Mouse (Mus musculus): Measurements from ENCODE around the gene Med29. TPM values are rescaled to one million over a fixed set of nuclear protein-coding genes. Genes with fewer than 3 reads are reported as not detected.
A peak's percentile ranks its signal among the peaks of the same experiment; 100 is the strongest.

The Med29 gene
- polyA plus RNA-seq, 1 experiment from 2014 or later, result 47.2 TPM

DNA sequence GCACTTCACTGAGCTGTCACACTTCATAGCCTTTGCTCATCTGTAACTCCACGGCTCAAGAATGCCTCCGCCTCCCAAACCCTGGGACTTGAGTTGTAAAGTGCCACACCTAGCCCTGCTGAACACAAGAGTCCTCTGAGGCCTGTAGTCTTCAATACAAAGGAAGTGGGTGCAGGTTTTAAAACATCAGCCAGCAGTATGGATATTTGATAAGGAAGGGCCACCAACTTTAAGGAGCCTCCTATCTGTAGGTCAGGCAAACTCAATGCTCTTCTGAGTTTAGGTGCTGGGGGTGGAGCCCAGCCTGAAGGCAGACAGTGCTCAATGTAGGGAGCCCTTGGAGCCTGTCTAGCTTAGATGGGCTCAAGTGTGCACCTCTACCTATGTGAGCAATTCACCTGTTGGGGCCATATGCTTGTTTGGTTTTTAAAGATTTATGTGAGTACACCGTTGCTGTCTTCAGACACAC is 38.4 kb downstream of the Med29 start:
- H3K4me2 ChIP-seq (ENCODE audit: low read length), result no peak overlapping the region
- H3K27ac ChIP-seq (ENCODE audit: low read depth, low read length), result no peak overlapping the region
- 92% methylated on average over 3 of the region's 3 CpGs for WGBS
- H3K9ac ChIP-seq (ENCODE audit: low read depth, low read length), result no peak overlapping the region
- H3K27me3 ChIP-seq (replicated peaks; ENCODE audit: control insufficient read depth, insufficient read depth, low read length), result no peaks in the 10 kb centered on the region
- peaks cover 22% of the 10 kb centered on the region for H3K36me3 ChIP-seq (ENCODE audit: control insufficient read depth, insufficient read depth, low read length)
- H3K9me3 ChIP-seq (ENCODE audit: control insufficient read depth, low read length), result no peaks in the 10 kb centered on the region
- no peak overlapping the region for H3K4me3 ChIP-seq (ENCODE audit: low read length)
- ATAC-seq, result no peak
- H3K4me1 ChIP-seq (ENCODE audit: control insufficient read depth, insufficient read depth, low read depth, low read length), result peaks cover 17% of the 10 kb centered on the region

DNA sequence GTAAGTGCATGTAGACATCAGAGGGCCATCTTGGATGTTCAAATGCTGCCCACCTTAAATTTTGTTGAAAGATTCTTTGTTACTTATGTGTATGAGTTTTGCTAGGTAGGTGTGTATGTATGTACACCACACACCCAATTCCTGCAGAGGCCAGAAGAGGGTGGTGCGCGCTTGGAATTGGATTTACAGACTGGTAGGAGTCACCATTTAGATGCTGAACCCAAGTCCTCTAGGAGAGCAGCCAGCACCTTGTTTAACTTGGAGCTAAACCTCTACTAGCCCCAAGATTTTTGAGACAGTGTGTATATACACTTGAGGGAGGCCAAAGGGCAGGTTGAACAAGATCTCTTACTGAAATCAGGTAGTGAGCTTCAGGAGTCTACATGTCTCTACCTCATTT is 39.2 kb downstream of the Med29 start:
- H3K27ac ChIP-seq (ENCODE audit: low read depth, low read length), result no peak overlapping the region
- WGBS, result 89% methylated on average over 2 of the region's 2 CpGs
- H3K9ac ChIP-seq (ENCODE audit: low read depth, low read length), result no peak overlapping the region
- H3K9me3 ChIP-seq (ENCODE audit: control insufficient read depth, low read length), result no peaks in the 10 kb centered on the region
- H3K4me1 ChIP-seq (ENCODE audit: control insufficient read depth, insufficient read depth, low read depth, low read length), result peaks cover 17% of the 10 kb centered on the region
- H3K4me2 ChIP-seq (ENCODE audit: low read length), result no peak overlapping the region
- ATAC-seq, result no peak
- H3K27me3 ChIP-seq (replicated peaks; ENCODE audit: control insufficient read depth, insufficient read depth, low read length), result no peaks in the 10 kb centered on the region
- no peak overlapping the region for H3K4me3 ChIP-seq (ENCODE audit: low read length)
- peaks cover 22% of the 10 kb centered on the region for H3K36me3 ChIP-seq (ENCODE audit: control insufficient read depth, insufficient read depth, low read length)

DNA sequence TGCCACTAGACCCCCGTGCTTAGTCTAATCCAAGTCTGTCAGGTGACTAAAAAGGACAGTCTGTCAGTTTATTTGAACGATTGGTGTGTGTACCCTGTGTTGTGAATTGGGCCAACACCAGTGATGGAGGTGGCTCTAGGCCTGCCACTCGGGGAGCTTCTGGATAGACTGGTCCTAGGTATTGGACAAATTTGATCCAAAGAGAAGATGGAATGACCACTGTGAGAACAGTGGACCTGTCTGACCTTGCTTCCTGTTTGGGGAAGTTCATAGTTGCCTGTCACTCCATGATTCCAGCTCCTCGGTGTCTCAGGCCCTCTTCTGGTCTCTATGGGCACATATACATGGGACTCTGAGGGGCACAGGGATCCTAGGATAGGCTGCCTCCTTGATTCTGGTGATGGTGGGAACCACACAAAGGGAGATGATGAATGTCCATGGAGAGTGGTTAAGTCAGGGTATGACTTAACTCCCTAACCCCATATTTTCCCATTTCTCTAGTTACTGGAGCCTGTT is 40.8 kb downstream of the Med29 start:
- ATAC-seq, result no peak
- Histone ChIP-seq H3K27ac (ENCODE audit: low read depth, low read length) (no peak overlapping the region), H3K9ac (ENCODE audit: low read depth, low read length) (peak overlapping the region; percentile 93; the same call in 1 of the 2 replicates), H3K27me3 (replicated peaks; ENCODE audit: control insufficient read depth, insufficient read depth, low read length) (no peaks in the 10 kb centered on the region), H3K9me3 (ENCODE audit: control insufficient read depth, low read length) (no peaks in the 10 kb centered on the region), H3K36me3 (ENCODE audit: control insufficient read depth, insufficient read depth, low read length) (peaks cover 22% of the 10 kb centered on the region), H3K4me2 (ENCODE audit: low read length) (peak overlapping the region; percentile 74), H3K4me1 (ENCODE audit: control insufficient read depth, insufficient read depth, low read depth, low read length) (peaks cover 12% of the 10 kb centered on the region), H3K4me3 (ENCODE audit: low read length) (peak overlapping the region; percentile 70)
- 52% methylated on average over 4 of the region's 4 CpGs for WGBS

DNA sequence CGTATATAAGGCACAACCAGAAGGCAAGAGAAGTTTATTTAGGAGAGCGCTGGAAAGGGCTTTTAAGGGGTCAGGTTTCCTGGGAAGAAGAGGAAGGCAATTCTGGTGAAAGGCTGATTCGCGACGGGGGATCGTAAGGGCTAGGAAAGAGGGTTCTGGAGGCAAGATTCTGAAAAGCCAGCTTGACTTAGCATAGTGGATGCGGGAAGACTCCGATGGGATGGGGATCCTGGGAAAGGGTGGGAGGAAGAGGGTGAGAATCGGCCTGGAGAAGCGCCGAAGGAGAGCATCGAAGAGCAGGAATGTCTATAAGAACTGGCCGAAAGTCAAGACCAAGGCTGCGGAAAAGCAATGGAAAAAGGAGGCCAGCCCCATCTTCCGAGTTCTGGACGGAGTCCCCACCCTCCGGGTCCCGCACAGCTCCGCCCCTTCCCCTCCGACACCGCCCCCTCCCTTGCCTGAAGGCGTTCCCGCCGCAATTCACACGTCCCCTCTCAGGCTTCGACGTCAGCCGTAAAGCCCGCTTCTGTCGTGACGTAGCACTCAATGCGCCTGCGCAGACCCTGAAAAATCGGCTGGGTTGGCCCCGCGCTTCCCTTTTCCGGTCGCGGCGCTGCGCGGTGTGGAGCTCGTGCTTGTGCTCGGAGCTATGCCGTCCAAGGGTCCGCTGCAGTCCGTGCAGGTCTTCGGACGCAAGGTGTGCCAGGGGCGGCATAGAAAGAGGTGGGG is 42.2 kb downstream of the Med29 start, which contains the start of gene Rps16:
TSS of gene Rps16 (plus strand) at position 498 of the 729 bp plus-strand sequence.
- no peaks in the 10 kb centered on the region for H3K27me3 ChIP-seq (replicated peaks; ENCODE audit: control insufficient read depth, insufficient read depth, low read length)
- H3K9me3 ChIP-seq (ENCODE audit: control insufficient read depth, low read length), result no peaks in the 10 kb centered on the region
- H3K4me1 ChIP-seq (ENCODE audit: control insufficient read depth, insufficient read depth, low read depth, low read length), result peaks cover 12% of the 10 kb centered on the region
- H3K36me3 ChIP-seq (ENCODE audit: control insufficient read depth, insufficient read depth, low read length), result peaks cover 22% of the 10 kb centered on the region
- 1% methylated on average over 46 of the region's 50 CpGs for WGBS
- H3K27ac ChIP-seq (ENCODE audit: low read depth, low read length), result peak within 1 kb of the TSS; percentile 84
- ATAC-seq, result peak; percentile 96
- peak within 1 kb of the TSS; percentile 93 for H3K9ac ChIP-seq (ENCODE audit: low read depth, low read length)
- peak within 1 kb of the TSS; percentile 74 for H3K4me2 ChIP-seq (ENCODE audit: low read length)
- peak within 1 kb of the TSS; percentile 70 for H3K4me3 ChIP-seq (ENCODE audit: low read length)

DNA sequence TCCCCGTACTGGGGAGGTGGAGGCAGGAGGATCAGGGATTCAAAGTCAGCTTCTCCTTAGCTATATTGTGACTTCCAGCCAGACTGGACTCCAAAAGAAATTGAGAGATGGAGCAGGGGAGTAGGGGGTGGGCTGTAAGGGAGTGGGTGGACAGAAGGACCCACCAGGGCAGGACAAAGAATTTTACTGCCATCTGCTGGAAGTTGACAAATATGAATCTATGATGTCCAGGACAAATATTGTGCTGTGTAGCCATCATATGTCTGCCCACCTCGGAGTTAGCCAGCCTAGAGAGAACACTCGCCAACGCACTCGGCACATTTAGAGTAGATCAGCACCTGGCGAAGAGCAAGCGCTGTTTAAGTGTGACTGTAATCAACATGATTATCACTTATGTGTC is 43.9 kb downstream of the Med29 start:
- ATAC-seq, result no peak
- Histone ChIP-seq H3K9me3 (ENCODE audit: control insufficient read depth, low read length) (no peaks in the 10 kb centered on the region), H3K36me3 (ENCODE audit: control insufficient read depth, insufficient read depth, low read length) (peaks cover 11% of the 10 kb centered on the region), H3K9ac (ENCODE audit: low read depth, low read length) (no peak overlapping the region), H3K4me2 (ENCODE audit: low read length) (no peak overlapping the region), H3K27ac (ENCODE audit: low read depth, low read length) (no peak overlapping the region), H3K4me1 (ENCODE audit: control insufficient read depth, insufficient read depth, low read depth, low read length) (peaks cover 12% of the 10 kb centered on the region), H3K27me3 (replicated peaks; ENCODE audit: control insufficient read depth, insufficient read depth, low read length) (no peaks in the 10 kb centered on the region), H3K4me3 (ENCODE audit: low read length) (no peak overlapping the region)
- WGBS, result 84% methylated on average over 7 of the region's 7 CpGs

DNA sequence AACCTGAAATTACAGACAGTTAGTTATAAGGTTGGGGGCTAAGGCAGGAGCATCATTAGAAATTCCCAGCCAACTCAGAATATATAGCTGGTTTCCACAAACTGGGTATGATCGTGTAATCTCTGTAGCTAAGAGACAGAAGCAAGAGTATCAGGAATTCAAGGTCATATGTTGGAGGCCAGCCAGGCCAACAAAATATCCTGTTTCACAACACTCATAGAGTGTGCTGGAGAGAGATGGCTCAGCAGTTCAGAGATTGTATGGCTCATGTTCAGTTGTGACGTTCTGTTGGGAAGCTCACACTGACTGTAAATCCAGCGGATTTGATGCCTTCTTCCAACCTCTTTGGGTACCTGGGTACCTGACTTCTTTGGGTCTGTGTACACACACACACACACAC is 44.8 kb downstream of the Med29 start:
- Histone ChIP-seq H3K36me3 (ENCODE audit: control insufficient read depth, insufficient read depth, low read length) (peaks cover 2% of the 10 kb centered on the region; the same call in 1 of the 2 replicates), H3K9ac (ENCODE audit: low read depth, low read length) (no peak overlapping the region), H3K9me3 (ENCODE audit: control insufficient read depth, low read length) (no peaks in the 10 kb centered on the region), H3K27me3 (replicated peaks; ENCODE audit: control insufficient read depth, insufficient read depth, low read length) (no peaks in the 10 kb centered on the region), H3K27ac (ENCODE audit: low read depth, low read length) (no peak overlapping the region), H3K4me1 (ENCODE audit: control insufficient read depth, insufficient read depth, low read depth, low read length) (peaks cover 12% of the 10 kb centered on the region), H3K4me2 (ENCODE audit: low read length) (no peak overlapping the region), H3K4me3 (ENCODE audit: low read length) (no peak overlapping the region)
- WGBS, result 76% methylated on average over 3 of the region's 3 CpGs
- ATAC-seq, result no peak

DNA sequence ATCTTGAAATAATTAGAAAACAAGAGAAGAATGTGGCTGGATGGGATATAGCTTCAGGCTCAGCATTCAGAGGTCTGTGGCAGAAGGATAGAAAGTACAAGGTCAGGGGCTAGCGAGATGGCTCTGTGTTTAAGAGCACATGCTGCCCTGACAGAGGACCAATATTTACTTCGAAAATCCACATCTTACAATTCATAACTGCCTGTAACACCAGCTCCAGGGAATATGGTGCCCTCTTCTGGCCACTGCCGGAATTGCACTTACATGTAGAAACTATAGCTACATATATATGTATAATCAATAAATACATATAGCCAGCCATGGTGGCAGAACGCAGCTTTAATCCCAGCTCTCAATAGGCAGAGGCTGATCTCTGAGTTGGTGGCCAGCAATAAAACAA is 47.9 kb downstream of the Med29 start:
- Histone ChIP-seq H3K9me3 (ENCODE audit: control insufficient read depth, low read length) (no peaks in the 10 kb centered on the region), H3K4me1 (ENCODE audit: control insufficient read depth, insufficient read depth, low read depth, low read length) (no peaks in the 10 kb centered on the region), H3K27ac (ENCODE audit: low read depth, low read length) (no peak overlapping the region), H3K4me2 (ENCODE audit: low read length) (no peak overlapping the region), H3K36me3 (ENCODE audit: control insufficient read depth, insufficient read depth, low read length) (no peaks in the 10 kb centered on the region), H3K4me3 (ENCODE audit: low read length) (no peak overlapping the region), H3K9ac (ENCODE audit: low read depth, low read length) (no peak overlapping the region), H3K27me3 (replicated peaks; ENCODE audit: control insufficient read depth, insufficient read depth, low read length) (no peaks in the 10 kb centered on the region)
- 4% methylated on average over 4 of the region's 4 CpGs for WGBS
- no peak for ATAC-seq

DNA sequence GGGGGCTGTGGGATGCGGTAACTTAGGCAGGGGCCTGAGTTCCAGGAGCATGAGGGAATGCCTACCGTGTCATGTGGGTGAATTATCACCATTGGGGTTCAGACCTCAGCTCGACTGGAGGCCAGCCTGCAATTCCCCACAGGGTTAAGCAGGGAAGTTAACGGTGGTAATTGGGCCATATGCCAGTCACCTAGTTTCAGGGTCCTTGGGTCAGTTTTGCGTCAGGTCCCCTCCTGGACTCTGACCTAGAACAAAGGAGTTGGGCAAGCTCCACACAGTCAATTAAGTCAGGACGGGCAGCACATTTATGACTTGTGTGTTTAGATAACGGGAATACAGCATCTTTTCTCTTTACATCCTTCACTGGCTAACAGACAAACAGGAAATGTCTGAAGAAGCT is 51.1 kb downstream of the Med29 start:
- no peak overlapping the region for H3K27ac ChIP-seq (ENCODE audit: low read depth, low read length)
- no peaks in the 10 kb centered on the region for H3K9me3 ChIP-seq (ENCODE audit: control insufficient read depth, low read length)
- 56% methylated on average over 7 of the region's 7 CpGs for WGBS
- no peak for ATAC-seq
- no peaks in the 10 kb centered on the region for H3K27me3 ChIP-seq (replicated peaks; ENCODE audit: control insufficient read depth, insufficient read depth, low read length)
- no peaks in the 10 kb centered on the region for H3K36me3 ChIP-seq (ENCODE audit: control insufficient read depth, insufficient read depth, low read length)
- H3K4me1 ChIP-seq (ENCODE audit: control insufficient read depth, insufficient read depth, low read depth, low read length), result peaks cover 12% of the 10 kb centered on the region
- no peak overlapping the region for H3K9ac ChIP-seq (ENCODE audit: low read depth, low read length)
- H3K4me2 ChIP-seq (ENCODE audit: low read length), result no peak overlapping the region
- H3K4me3 ChIP-seq (ENCODE audit: low read length), result no peak overlapping the region

DNA sequence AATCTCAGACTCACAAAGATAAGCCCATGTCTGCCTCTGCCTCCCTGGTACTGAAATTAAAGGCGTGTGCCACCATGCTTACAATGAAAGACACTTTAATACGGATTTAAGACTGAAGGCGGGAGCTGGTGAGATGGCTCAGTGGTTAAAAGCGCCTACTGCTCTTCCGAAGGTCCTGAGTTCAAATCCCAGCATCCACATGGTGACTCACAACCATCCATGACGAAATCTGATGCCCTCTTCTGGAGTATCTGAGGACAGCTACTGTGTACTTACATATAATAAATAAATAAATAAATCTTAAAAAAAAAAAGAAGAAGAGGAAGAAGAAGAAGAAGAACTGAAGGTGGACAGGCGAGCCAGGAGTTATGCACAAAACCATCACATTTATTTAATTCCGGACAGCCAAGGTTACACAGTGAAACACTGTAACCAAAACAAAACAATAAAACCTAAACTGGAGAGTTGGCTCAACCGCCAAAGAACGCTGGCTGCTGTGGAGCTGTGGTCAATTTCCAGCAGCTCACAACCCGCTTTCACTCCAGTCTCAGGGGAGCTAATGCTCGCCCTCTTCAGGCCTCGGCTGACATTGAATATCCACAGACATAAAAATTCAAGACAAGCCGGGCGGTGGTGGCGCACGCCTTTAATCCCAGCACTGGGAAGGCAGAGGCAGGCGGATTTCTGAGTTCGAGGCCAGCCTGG is 53.1 kb downstream of the Med29 start:
- H3K36me3 ChIP-seq (ENCODE audit: control insufficient read depth, insufficient read depth, low read length), result no peaks in the 10 kb centered on the region
- H3K4me2 ChIP-seq (ENCODE audit: low read length), result peak overlapping the region; percentile 86
- WGBS, result 82% methylated on average over 19 of the region's 19 CpGs
- peaks cover 12% of the 10 kb centered on the region for H3K4me1 ChIP-seq (ENCODE audit: control insufficient read depth, insufficient read depth, low read depth, low read length)
- H3K9me3 ChIP-seq (ENCODE audit: control insufficient read depth, low read length), result no peaks in the 10 kb centered on the region
- peak overlapping the region; percentile 76 for H3K27ac ChIP-seq (ENCODE audit: low read depth, low read length)
- ATAC-seq, result no peak
- H3K9ac ChIP-seq (ENCODE audit: low read depth, low read length), result peak overlapping the region; percentile 72; the same call in 1 of the 2 replicates
- H3K27me3 ChIP-seq (replicated peaks; ENCODE audit: control insufficient read depth, insufficient read depth, low read length), result no peaks in the 10 kb centered on the region
- peak overlapping the region; percentile 99 for H3K4me3 ChIP-seq (ENCODE audit: low read length)
